Mouse (Mus musculus): ENCODE results near the gene Gm15557. TPM values are rescaled to one million over a fixed set of nuclear protein-coding genes. Genes with fewer than 3 reads are reported as not detected.

Gm15557 gene
- not detected for polyA plus RNA-seq (2014; fragmentation: Illumina TruSeq; extraction: RNeasy Lipid Tissue Mini Kit (QIAGEN cat#74804); ENCODE audit: low read depth, low replicate concordance)

DNA sequence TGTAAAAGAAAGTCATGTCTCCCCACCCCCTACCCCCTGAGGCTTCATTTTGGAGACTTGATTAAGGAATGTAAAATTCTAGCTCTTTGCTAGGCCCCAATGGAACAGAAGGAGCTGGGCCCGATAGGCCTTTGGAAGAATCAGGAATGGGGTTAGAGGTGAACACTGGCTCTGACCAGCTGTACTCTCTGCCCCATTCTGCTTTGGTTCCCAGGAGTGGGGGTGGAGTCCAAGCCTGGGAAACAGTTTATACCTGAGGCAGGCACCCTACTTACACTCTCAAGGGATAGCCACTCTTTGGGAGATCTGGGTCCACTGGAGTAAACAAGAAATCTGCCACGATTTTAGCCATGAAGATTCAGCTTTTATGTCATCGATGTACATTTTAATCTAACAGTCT is at the start of gene Gm15557:
Gm15557 (plus strand) TSS at position 48 of the 400 bp plus-strand sequence.

DNA sequence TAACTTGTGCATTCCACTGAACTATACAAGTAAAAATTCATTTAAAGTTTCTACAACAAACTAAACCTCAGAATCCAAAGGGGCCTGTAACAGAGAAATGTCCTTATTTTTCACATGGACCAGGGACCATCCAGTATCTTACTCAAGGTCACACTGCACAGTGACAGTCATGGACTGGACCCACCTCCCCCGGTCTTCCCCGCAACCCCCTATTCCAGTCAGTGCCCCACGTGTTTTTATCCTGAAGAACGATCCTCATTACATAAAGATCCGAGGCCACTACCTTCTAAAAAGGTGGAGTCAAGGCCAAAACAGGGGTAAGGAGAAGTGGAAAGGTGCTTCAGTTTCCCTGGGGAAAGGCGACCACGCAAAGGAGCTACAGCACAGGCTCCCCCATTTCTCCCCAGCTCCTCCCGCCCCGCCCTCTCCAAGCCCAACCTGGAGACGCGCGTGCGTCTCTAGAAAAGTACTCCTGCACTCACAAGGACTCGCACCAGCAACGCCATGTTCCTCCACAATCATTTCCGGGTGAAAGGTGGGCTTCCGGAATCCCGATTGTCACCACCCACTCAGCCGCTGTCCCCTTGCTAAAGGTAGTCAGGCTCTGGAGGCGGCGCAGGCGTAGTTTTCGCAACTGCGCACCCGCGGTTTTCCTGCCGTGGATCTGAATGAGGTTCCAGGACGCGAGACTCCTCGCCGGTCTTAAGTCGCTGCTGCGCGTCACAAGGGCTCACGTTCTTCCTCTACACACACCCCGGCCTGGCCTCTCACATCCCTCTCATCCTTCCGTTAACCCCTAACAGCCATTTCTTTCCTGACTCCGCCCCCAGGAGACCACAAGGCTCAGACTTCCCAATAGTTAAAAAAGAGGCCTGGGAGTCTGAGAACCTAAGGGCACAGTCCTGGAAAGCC is 10.7 kb upstream of the Gm15557 start, which contains the start of gene Uqcc1:
Uqcc1 (minus strand) TSS at position 780 of the 912 bp plus-strand sequence.

DNA sequence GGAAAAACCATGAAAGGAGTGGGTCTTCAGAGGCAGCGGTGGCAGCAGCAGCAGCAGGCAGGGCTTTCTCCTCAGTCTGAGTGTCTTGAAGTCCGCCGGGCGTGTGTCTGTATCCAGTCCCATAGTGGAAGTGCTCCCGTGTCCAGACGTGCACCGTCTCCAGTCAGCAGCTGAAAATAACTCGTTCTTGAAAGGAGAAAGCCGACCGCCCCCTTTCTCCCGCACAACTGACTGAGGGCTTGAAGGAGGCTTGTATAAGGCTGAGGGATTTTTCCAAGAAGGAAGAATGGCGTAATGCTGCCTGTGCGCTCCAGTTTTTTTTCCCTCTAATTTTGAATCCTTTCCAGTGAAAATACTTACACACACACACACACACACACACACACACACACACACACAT is 4.6 kb downstream of the Gm15557 start, which contains the start of gene Gdf5:
Gdf5 (minus strand) TSS at position 244 of the 400 bp plus-strand sequence.

DNA sequence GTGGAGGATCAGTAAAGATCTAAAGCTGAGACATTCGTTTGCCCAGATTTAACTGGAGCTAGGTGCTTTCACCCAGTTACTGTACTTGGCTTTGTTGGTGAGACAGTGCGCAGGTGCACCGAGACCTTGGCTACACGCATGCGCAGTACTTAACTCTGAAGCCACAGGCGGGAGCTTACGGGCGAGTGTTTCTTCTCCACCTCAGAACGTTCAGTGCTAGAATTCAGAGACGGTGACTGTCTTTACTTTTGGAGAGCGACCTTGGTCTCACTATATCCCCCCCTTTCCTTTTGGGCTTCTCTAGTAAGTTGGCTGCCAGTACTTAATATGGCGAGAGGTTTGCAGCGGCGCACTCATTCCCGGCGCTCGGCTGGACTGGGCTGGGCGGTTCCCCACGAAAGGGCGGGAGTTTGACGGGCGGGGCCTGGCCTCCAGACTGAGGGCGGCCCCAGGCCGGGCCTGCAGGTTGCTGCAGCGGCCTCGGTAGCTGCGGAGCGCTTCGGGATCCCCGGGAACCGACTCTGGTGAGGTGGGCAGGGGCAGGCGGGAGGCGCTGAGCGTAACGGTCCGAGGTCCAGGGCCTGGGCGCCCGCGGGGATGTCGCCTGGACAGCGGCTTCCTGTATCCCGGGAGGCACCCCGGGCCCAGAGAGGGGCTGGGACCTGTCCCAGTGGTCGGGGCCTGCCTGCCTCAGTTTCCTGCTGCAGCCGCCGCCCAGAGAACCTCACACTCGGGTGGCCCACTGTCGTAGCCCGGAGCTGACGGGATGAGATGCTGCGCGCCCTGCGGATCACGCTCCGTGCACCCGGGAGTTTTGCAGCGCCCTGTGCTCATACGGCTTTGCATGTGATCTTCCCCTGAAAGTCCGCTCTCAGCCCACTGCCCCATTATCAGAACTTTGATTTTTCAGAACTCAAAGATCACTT is 15.9 kb downstream of the Gm15557 start, which contains the start of gene Cep250:
Cep250 (plus strand) TSS at position 325 of the 926 bp plus-strand sequence.

Other genes starting within 250 kb of the Gm15557 start
- gene Trpc4ap, start 248.3 kb upstream of the Gm15557 start, polyA plus RNA-seq (2014; fragmentation: Illumina TruSeq; extraction: RNeasy Lipid Tissue Mini Kit (QIAGEN cat#74804); ENCODE audit: low read depth, low replicate concordance): 88.4 TPM
- gene Edem2, start 211.3 kb upstream of the Gm15557 start, polyA plus RNA-seq (2014; fragmentation: Illumina TruSeq; extraction: RNeasy Lipid Tissue Mini Kit (QIAGEN cat#74804); ENCODE audit: low read depth, low replicate concordance): 8.4 TPM
- gene Gm17581, start 204.9 kb upstream of the Gm15557 start, polyA plus RNA-seq (2014; fragmentation: Illumina TruSeq; extraction: RNeasy Lipid Tissue Mini Kit (QIAGEN cat#74804); ENCODE audit: low read depth, low replicate concordance): not detected
- 0.29 TPM for gene Procr, start 189.6 kb upstream of the Gm15557 start, polyA plus RNA-seq (2014; fragmentation: Illumina TruSeq; extraction: RNeasy Lipid Tissue Mini Kit (QIAGEN cat#74804); ENCODE audit: low read depth, low replicate concordance)
- gene Mmp24, start 165.4 kb upstream of the Gm15557 start, polyA plus RNA-seq (2014; fragmentation: Illumina TruSeq; extraction: RNeasy Lipid Tissue Mini Kit (QIAGEN cat#74804); ENCODE audit: low read depth, low replicate concordance): 0.14 TPM
- gene BC029722, start 121.3 kb upstream of the Gm15557 start, polyA plus RNA-seq (2014; fragmentation: Illumina TruSeq; extraction: RNeasy Lipid Tissue Mini Kit (QIAGEN cat#74804); ENCODE audit: low read depth, low replicate concordance): 4.8 TPM
- gene Eif6, start 113.8 kb upstream of the Gm15557 start, polyA plus RNA-seq (2014; fragmentation: Illumina TruSeq; extraction: RNeasy Lipid Tissue Mini Kit (QIAGEN cat#74804); ENCODE audit: low read depth, low replicate concordance): 6.4 TPM
- gene Fam83c, start 105.9 kb upstream of the Gm15557 start, polyA plus RNA-seq (2014; fragmentation: Illumina TruSeq; extraction: RNeasy Lipid Tissue Mini Kit (QIAGEN cat#74804); ENCODE audit: low read depth, low replicate concordance): not detected
- 71.1 TPM for gene Uqcc1, start 10.4 kb upstream of the Gm15557 start, polyA plus RNA-seq (2014; fragmentation: Illumina TruSeq; extraction: RNeasy Lipid Tissue Mini Kit (QIAGEN cat#74804); ENCODE audit: low read depth, low replicate concordance)
- gene Gdf5, start 4.6 kb downstream of the Gm15557 start, polyA plus RNA-seq (2014; fragmentation: Illumina TruSeq; extraction: RNeasy Lipid Tissue Mini Kit (QIAGEN cat#74804); ENCODE audit: low read depth, low replicate concordance): not detected
- 1.7 TPM for gene Cep250, start 15.7 kb downstream of the Gm15557 start, polyA plus RNA-seq (2014; fragmentation: Illumina TruSeq; extraction: RNeasy Lipid Tissue Mini Kit (QIAGEN cat#74804); ENCODE audit: low read depth, low replicate concordance)
- gene 6430550D23Rik, start 67.2 kb downstream of the Gm15557 start, polyA plus RNA-seq (2014; fragmentation: Illumina TruSeq; extraction: RNeasy Lipid Tissue Mini Kit (QIAGEN cat#74804); ENCODE audit: low read depth, low replicate concordance): 12.2 TPM
- gene Ergic3, start 67.3 kb downstream of the Gm15557 start, polyA plus RNA-seq (2014; fragmentation: Illumina TruSeq; extraction: RNeasy Lipid Tissue Mini Kit (QIAGEN cat#74804); ENCODE audit: low read depth, low replicate concordance): 35.8 TPM
- gene Fer1l4, start 112.2 kb downstream of the Gm15557 start, polyA plus RNA-seq (2014; fragmentation: Illumina TruSeq; extraction: RNeasy Lipid Tissue Mini Kit (QIAGEN cat#74804); ENCODE audit: low read depth, low replicate concordance): 0.14 TPM
- gene Spag4, start 124.4 kb downstream of the Gm15557 start, polyA plus RNA-seq (2014; fragmentation: Illumina TruSeq; extraction: RNeasy Lipid Tissue Mini Kit (QIAGEN cat#74804); ENCODE audit: low read depth, low replicate concordance): 16.1 TPM
- 11.2 TPM for gene Cpne1, start 171.2 kb downstream of the Gm15557 start, polyA plus RNA-seq (2014; fragmentation: Illumina TruSeq; extraction: RNeasy Lipid Tissue Mini Kit (QIAGEN cat#74804); ENCODE audit: low read depth, low replicate concordance)
- gene Rbm12, start 171.2 kb downstream of the Gm15557 start, polyA plus RNA-seq (2014; fragmentation: Illumina TruSeq; extraction: RNeasy Lipid Tissue Mini Kit (QIAGEN cat#74804); ENCODE audit: low read depth, low replicate concordance): 17.9 TPM
- gene Gm28036, start 186.4 kb downstream of the Gm15557 start, polyA plus RNA-seq (2014; fragmentation: Illumina TruSeq; extraction: RNeasy Lipid Tissue Mini Kit (QIAGEN cat#74804); ENCODE audit: low read depth, low replicate concordance): 7.8 TPM
- 2.8 TPM for gene Romo1, start 203.3 kb downstream of the Gm15557 start, polyA plus RNA-seq (2014; fragmentation: Illumina TruSeq; extraction: RNeasy Lipid Tissue Mini Kit (QIAGEN cat#74804); ENCODE audit: low read depth, low replicate concordance)
- gene Nfs1, start 203.5 kb downstream of the Gm15557 start, polyA plus RNA-seq (2014; fragmentation: Illumina TruSeq; extraction: RNeasy Lipid Tissue Mini Kit (QIAGEN cat#74804); ENCODE audit: low read depth, low replicate concordance): 35.2 TPM
- gene Rbm39, start 239.5 kb downstream of the Gm15557 start, polyA plus RNA-seq (2014; fragmentation: Illumina TruSeq; extraction: RNeasy Lipid Tissue Mini Kit (QIAGEN cat#74804); ENCODE audit: low read depth, low replicate concordance): 296 TPM

All from testis, adult 10 weeks (tissue).